Mouse (Mus musculus): ENCODE measurements around the gene Psme3. TPM values are rescaled to one million over a fixed set of nuclear protein-coding genes. Genes with fewer than 3 reads are reported as not detected.
A peak's percentile ranks its signal among the peaks of the same experiment; 100 is the strongest.

Psme3 gene
- 100 to 1,000 TPM; 114 to 116 TPM for total RNA-seq (2021)

DNA sequence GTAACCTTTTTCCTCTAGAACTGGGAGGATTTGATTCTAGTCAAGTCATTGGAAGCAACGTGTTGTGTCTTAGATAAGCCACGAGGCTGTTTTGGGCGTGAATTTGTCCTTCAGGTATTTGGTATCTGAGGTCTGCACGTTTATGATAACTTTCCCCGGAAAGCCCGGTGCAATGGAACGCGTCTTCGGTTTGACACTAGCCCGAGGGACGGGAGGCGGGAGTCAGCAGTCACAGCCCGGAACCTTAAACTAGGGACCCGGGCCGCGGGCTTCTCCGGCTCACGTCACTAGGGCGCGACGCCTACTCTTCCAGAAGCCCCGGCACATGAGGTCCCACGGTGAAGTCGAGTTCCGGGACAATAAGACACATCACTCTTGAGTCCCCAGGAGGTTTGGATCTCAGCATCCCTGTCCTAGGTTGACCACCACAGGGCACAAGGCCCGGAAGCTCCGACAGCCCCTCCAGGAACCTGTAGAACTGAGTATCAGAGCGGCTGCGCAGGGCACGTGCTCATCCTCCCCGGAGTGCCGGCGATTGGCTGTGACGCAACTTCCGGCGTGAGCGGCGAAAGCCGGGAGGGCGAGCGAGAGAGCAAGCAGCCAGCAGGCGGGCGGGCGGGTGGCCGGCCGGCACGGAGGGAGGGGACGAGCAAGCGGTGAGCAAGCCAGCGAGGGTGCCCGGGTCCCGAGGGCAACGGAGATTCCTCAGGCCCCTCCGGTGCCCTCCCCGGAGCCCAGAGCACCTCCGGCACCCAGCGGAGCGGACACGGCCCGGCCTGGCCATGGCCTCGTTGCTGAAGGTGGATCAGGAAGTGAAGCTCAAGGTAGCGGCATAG lies at the start of gene Psme3:
TSS of gene Psme3 (plus strand) at position 549 of the 836 bp plus-strand sequence.
- DNase-seq (ENCODE audit: low spot score in 2 of 2) = peak; percentile 96 to 98
- intact Hi-C loops (cut with DNase I) = loop anchor here (1.0 kb wide), 1 partner anchor 126 kb away; the partner anchor contains the start of gene Rpl27

DNA sequence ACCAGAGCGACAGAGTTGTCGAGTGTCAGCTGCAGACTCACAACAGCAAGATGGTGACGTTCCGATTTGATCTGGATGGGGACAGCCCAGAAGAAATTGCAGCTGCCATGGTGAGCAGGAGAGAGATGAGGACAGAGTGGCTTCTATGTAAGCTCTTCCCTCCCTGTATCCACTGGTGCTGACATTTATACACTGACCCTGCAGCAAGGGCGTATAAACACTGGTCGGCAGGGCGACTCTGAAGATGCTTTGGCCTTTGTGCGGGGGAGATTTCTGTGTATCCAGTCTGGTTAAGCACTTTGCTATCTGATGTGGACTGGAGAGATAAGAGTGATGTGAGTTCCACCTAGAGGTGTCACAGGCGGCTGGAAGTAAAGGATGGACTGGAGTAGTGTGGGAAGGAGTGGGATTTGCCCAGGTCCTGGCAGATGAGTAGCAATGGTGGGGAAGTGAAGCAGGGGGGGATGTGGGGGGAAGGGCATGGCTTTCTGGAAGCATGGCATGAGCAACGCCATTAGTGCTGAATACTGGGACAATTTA lies 46.4 kb upstream of the Psme3 start:
- no peak for DNase-seq (ENCODE audit: low spot score in 2 of 2)
- intact Hi-C loops (cut with DNase I) = no loop called here

DNA sequence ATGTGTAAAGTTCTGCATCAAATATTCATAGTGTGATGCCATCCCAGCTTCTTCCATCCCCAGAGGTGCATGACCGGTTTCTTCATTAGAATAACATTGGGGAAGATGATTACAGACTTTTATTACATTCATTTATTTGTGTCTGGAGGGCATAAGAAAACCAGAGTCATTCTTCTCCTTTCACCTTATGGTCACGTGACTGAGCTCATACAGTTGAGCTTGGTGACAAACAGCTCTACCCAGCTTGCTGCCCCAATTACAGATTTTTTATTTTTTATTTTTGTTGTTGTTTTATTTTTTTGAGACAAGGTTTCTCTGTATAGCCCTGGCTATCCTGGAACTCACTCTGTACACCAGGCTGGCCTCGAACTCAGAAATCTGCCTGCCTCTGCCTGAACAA lies 43.6 kb upstream of the Psme3 start:
- intact Hi-C loops (cut with DNase I) = no loop called here

DNA sequence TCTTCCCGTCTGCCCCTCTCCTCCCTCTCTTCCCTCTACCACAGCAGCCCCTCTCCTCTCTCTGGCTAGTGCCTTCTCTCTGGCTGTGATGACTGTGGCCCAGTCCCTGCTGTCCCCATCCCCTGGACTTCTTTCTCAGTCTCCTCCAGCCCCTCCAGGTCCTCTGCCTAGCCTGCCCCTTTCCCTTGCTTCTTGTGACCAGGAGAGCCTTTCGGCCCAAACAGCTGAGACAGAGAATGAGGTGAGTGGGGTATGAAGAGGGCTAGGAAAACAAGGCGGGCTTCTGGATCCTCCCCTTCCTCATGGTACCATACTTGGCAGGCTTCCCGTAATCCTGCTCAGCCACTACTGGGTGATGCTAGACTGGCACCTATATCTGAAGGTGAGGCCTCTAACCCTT lies 40.7 kb upstream of the Psme3 start:
- intact Hi-C loops (cut with DNase I) = no loop called here

More for the DNA sequence above, 43.6 kb upstream of the Psme3 start:
- DNase-seq (ENCODE audit: low spot score in 2 of 2) = no peak

DNA sequence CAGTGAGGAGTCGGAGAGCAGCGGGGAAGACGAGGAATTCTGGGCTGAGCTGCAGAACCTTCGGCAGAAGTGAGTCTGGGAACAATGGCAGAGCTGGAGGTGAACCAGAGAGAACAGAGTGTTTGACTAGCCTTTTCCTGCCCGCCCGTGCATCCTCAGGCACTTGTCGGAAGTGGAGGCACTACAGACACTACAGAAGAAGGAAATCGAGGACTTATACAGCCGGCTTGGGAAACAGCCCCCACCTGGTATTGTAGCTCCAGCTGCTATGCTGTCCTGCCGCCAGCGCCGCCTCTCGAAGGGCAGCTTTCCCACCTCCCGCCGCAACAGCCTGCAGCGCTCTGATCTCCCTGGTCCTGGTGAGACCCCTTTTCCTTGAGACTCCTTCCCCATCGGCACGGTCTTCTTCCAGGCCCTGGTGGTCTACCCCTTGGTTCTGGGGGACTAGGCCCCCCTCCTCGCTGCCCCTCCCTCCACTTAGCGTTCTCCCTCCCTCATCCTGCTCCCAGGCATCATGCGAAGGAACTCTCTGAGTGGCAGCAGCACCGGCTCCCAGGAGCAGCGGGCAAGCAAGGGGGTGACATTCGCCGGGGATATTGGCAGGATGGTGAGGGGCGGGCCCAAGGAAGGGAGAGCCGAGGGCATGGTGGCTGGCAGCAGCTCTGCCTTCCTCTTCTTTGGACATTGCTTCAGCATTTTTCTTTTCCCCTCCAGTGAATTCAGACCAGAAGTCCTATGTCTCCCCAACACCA lies 39.5 kb upstream of the Psme3 start:
- intact Hi-C loops (cut with DNase I) = no loop called here

More for the DNA sequence above, 40.7 kb upstream of the Psme3 start:
- DNase-seq (ENCODE audit: low spot score in 2 of 2) = no peak

DNA sequence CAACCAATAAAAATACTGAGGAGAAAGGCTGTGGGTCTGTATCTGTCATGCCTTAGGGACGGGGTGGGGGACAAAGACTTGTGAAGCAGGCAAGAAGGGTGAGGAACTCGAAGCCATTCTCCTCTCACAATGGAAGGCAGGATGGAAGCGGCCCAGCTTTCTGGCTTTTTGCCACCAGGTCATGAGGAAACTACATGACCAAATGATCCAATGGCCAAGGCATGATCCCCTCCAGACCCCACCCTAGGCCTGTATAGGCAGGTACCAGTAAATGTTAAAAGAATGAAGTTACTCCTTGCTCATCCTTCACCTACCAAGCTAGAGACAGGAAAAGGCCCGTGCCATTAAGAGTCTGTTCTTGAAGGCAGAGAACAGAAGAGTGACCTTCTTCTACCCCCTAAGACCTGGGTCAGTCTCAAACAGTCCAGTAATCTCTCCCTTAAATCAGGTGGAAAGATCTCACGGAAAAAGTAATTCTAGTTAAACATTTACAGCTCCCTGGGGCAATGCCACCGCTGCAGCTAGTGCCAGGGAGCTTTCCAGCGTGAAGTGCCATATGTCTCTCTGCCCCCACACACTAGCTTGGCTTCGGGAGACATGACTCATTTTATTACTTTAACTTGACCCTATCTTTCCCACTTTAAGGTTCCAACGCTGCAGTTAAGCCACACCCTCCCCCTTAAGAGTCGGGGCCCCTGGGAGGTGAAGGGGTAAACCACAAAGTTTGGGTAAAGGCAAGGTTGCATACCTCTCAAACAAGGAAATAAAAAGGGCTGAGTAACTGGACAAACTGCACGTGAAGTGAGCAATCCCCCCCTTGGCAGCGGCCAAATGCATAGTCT lies 38.4 kb upstream of the Psme3 start:
- intact Hi-C loops (cut with DNase I) = loop anchor here (2.0 kb wide), 1 partner anchor 19 kb away; no protein-coding TSS in a partner anchor
- DNase-seq (ENCODE audit: low spot score in 2 of 2) = peak in 1 of 2 experiments; percentile 66

More for the DNA sequence above, 39.5 kb upstream of the Psme3 start:
- no peak for DNase-seq (ENCODE audit: low spot score in 2 of 2)

DNA sequence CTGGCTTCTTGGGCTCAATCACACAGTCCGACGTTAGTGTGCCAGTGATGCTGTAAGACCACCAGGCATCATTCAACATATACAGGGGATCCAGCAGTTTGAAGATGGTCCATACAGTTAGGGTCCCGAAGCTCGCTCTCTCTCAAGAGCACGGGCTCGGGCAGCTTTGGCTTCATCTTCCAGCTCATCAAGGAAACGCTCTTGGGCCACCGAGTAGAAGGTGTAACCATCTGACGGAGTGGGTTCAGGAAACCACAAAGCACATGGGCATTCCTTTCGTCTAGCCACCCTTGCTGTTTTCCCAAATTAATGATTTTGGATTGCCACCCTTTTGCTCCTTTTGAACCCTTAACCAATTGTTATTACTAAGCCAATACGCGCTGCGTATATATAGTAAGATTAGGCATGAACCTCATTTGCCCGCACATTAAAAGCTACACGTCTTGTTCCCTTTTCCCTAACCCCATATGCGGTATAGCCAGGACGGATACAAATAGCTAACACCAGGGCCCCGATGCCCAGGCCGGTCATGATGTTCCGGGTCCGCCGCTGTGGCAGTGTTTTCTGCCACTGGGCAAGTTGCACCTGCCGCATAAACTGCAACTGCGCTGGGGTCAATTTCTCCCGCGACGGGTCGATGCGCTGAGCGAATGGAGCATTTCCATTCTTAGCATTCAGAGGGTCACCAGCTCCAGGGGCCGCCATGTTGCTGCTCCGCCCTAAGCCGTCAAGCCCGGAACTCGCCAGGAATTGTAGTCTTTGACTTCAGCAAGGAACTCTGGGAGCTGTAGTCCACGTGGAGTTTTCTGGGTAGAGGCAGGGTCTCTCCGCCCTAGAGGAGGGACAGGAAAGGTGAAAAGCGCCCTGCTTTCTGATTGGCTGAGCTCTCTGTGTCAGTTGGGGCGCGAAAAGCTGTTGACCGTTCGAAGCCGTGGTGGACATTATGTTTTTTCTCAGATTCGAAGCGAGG lies 37.5 kb upstream of the Psme3 start, which contains the start of the genes Cntd1 and Coa3:
TSS of gene Cntd1 (plus strand) at position 790 of the 970 bp plus-strand sequence.
TSS of gene Coa3 (minus strand) at position 892 of the 970 bp plus-strand sequence.
- intact Hi-C loops (cut with DNase I) = loop anchor here (2.0 kb wide), 1 partner anchor 20 kb away; no protein-coding TSS in a partner anchor

DNA sequence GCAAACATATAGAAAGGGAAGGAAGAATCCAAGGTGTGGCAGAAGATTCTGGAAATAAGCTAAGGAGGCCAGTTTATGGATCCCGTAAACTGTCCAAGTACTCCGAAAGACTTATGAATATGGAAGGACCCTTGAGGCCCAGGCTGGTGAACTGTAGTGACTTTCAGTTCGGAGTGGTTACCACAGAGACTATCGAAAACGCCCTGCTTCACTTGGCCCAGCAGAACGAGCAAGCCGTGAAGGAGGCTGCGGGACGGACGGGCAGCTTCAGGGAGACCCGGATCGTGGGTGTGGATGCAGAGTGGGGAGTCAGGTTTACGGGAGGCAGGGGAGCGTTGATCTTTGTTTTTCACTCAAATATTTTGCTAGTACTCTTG lies 36.8 kb upstream of the Psme3 start:
- no peak for DNase-seq (ENCODE audit: low spot score in 2 of 2)
- intact Hi-C loops (cut with DNase I) = loop anchor here (2.0 kb wide), 1 partner anchor 20 kb away; no protein-coding TSS in a partner anchor

More for the DNA sequence above, 37.5 kb upstream of the Psme3 start, which contains the start of the genes Cntd1 and Coa3:
- peak; percentile 85 to 93 for DNase-seq (ENCODE audit: low spot score in 2 of 2)

DNA sequence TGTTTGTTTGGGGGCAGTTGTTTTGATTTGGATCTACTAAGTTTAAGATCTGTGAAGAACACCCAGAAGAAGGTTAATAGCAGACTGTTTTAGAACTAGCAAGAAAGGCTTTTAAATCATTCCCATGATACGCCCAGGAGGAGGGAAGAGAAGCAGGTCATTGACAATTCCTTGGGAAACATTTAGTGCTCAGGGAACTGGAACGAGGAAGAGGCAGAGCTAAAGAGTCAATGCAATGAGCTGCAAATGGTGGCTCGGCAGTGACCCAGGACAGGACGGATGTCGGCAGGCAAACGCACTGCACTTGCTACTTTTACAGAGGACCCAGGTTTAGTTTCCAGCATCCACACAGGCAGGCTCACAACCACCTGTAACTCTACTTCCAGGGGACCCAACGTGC lies 35.2 kb upstream of the Psme3 start:
- intact Hi-C loops (cut with DNase I) = no loop called here
- no peak for DNase-seq (ENCODE audit: low spot score in 2 of 2)

DNA sequence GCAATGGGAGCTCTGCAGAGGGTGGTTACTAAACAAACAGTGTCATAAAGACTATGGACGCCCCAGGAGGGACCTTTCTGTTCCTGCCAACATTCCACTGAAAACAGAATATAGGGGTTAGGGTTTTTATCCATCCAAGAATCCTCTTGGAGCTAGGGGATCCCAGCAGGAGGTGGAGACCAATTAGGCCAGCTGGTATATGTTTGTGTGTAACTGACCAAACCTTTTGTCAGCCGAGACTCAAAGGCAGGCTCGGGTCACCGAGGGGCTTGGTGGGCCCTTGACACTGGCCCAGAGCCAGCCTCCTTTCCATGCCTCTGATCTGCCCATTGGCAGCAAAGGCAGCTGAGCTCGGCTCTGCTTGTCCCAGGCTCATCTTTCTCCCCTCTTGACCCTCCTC lies 33.1 kb upstream of the Psme3 start:
- intact Hi-C loops (cut with DNase I) = no loop called here
- DNase-seq (ENCODE audit: low spot score in 2 of 2) = no peak

DNA sequence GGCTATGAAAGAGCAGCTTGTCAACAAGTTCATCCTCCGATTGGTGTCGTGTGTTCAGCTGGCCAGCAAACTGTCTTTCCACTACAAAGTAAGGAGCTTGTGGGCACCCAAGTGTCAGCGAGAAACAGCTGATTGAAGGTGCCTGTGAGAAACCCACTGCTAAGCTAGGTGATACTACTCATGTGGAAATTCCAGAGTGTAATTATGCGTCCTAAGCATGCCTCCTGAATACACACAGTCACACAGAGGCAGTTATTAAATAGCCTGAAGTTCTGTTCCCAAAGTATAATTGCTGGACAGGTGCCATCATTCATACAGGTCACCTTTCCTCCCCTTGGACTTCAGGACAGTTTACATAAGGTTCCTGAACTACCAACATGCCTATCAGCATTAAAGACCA lies 32.2 kb upstream of the Psme3 start:
- intact Hi-C loops (cut with DNase I) = no loop called here
- no peak for DNase-seq (ENCODE audit: low spot score in 2 of 2)

DNA sequence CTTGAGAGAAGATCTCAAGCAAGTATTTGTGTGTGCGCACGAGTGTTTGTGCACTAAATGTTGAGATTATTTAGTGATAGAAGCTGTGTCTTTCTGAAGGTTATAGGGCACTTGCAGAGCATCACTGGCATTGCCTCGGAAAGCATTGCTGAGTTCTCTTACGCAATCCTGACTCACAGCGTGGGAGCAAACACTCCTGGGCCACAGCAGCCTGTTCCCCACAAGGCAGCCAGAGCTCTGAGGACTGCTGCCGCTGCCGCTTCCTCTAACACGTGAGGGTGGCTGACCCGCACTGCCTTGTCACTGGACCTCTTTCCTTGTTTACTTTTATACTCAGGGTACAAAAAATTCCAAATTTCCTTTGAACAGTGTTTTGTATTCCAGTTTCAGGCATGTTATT lies 28.7 kb upstream of the Psme3 start:
- intact Hi-C loops (cut with DNase I) = no loop called here
- DNase-seq (ENCODE audit: low spot score in 2 of 2) = peak in 1 of 2 experiments; percentile 32

DNA sequence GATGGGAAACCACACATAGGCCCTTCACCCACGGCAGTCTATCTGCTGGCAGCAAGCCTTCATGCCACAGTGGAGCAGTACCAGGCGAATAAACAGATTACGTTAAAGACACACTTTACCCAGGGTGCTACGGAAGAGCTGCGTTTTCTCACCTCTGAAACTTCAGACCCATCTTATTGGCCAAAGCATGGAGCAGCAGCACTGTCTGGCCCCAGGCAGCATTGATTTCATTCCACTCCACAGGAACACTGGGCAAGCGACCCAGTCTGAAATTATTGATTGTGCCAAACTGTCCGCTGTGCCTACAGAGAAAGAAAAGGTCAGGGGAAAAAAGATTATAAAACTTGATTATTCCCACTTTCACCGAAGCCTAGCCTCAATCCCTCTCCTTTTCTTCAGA lies 24.8 kb upstream of the Psme3 start:
- DNase-seq (ENCODE audit: low spot score in 2 of 2) = no peak
- intact Hi-C loops (cut with DNase I) = no loop called here

DNA sequence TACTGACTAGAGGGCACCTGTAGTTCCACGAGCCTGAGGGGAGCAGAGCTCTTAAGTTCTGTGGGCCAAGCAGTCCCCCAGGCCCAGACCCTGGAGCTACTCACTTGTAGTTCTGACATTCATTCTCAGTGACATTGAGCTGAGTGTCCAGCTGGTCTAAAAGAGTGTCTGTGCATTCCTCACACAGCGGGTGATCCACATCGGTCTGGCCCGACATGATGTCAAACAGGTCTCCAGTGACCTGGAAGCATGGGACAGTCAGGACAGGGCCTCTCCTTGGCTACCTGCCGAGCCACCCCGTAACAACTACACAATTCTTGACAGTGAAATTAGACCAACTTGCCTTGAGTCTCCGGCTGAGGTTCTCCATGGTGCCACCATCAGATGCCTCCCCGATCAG lies 20.8 kb upstream of the Psme3 start:
- intact Hi-C loops (cut with DNase I) = no loop called here
- no peak for DNase-seq (ENCODE audit: low spot score in 2 of 2)

DNA sequence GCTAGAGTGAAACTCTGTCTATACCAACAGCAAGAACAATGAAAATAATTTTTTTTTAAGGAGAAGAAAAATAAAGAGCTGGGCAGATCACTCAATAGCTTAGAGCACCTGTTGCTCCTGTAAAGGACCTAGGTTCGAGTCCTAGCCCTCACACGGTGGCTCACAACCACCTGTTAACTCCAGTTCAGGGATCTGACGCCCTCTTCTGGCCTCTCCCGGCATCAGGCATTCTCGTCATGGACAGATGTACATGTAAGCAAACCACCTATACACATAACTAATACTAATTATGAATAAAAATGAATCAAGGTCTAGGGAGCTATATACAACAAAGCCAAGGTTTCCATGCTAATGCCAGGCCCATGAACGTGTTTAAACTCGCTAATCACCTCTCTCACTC lies 15.1 kb upstream of the Psme3 start:
- no peak for DNase-seq (ENCODE audit: low spot score in 2 of 2)
- intact Hi-C loops (cut with DNase I) = no loop called here

DNA sequence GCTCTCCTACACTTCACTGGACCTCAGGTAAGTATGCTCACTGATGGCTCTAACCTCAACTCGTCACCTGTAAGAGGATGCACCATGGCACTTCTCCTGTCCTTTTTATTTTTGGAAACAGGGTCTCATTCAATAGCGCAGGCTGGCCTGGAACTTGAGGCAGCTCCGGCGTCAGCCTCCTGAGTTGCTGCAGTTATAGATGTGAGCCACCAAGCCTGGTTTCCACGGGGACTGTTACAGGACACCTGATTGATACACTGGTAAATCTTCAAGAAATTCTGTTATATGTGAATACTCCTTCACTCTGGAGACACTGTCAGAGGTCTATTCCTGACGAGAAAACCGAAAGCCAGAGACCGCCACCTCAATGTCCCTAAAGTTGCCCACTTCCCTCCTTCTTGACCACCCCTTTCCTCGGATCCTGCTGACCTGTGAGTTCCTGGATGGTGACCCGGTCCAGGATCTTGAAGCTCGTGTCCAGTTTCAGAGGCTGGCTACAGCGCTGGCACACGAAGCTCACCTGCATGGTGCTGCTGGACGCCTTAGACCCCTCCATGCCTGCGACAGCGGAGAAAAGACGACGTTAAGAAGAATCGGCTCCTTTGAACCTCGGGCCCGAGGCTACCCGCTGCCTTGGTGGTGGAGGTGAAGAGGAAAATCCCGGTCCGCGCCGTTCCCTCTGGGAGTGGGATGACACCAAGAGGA lies 14.6 kb upstream of the Psme3 start:
- intact Hi-C loops (cut with DNase I) = loop anchor here (2.0 kb wide), 1 partner anchor 89 kb away; no protein-coding TSS in a partner anchor
- DNase-seq (ENCODE audit: low spot score in 2 of 2) = no peak
